Mouse (Mus musculus): ENCODE measurements at regions not wholly inside any gene's neighbourhood (a gene's known extent, or its start where the extent isn't known, plus 50 kb on each side); places are given as distances from the start of the nearest gene placed in this dataset.
A peak's percentile ranks its signal among the peaks of the same experiment; 100 is the strongest.

GRCm38 (mm10) chr4:55765780-55766179 is 233.5 kb upstream of the Klf4 start:
- Histone ChIP-seq H3K4me3 (no peak overlapping the region), H3K27ac (no peak overlapping the region)
- DNase-seq (ENCODE audit: extremely low spot score in 1 of 2, low spot score in 2 of 2): no peak
- no peak for TF ChIP-seq CTCF (IDR thresholded peaks at IDR 0.05)
- intact Hi-C loops (cut with DNase I): no loop called here

GRCm38 (mm10) chr4:55763112-55763511 is 230.8 kb upstream of the Klf4 start:
- Histone ChIP-seq H3K4me3 (no peak overlapping the region), H3K27ac (no peak overlapping the region)
- no peak for TF ChIP-seq CTCF (IDR thresholded peaks at IDR 0.05)
- intact Hi-C loops (cut with DNase I): no loop called here
- DNase-seq (ENCODE audit: extremely low spot score in 1 of 2, low spot score in 2 of 2): no peak

- Histone ChIP-seq H3K27ac (no peak overlapping the region), H3K4me3 (no peak overlapping the region)
- intact Hi-C loops (cut with DNase I): no loop called here
- DNase-seq (ENCODE audit: extremely low spot score in 1 of 2, low spot score in 2 of 2): no peak
- no peak for TF ChIP-seq CTCF (IDR thresholded peaks at IDR 0.05)
Observed at GRCm38 (mm10) chr4:55762389-55762788, 230.1 kb upstream of the Klf4 start.

DNA sequence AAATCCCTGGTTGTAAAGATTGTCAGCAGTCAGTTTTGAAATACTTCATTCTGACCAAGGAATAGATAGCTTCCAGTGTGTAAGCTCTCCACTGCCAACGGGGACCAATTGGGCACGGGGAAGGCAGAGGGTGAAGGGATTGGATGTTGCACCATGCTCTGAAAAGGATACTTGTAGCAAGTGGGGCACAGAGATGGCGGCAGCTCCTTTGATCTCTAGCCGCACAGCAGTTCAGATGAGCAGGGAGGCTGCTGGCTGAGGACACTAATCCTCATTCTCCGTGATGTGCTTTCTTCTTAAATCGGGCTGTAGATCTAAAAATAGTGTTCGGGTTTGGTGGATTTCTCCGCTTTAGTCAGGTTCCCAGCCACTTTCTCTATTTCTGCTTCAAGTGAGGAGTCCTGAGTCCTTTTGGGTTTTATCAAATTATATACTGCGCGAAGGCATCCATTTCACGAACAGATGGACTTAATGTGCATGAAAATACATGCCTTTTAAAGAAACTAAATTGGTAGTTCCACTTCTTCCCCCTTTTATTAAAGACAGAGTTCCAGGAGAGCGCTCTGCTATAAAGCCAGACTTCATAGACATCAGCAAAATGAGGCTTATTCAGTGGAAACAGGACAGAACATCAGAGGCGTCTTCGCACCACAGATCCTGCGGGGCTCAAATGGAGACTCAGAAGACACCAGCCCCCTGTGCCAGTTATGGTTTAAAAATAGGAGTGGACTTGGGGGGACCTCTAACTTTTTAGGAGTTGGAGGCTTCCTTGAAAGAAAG is 225.1 kb upstream of the Klf4 start:
- no peak for TF ChIP-seq CTCF (IDR thresholded peaks at IDR 0.05)
- peak overlapping the region; percentile 2; the same call in 1 of the 2 replicates for H3K4me3 ChIP-seq
- intact Hi-C loops (cut with DNase I): no loop called here
- DNase-seq (ENCODE audit: extremely low spot score in 1 of 2, low spot score in 2 of 2): no peak
- H3K27ac ChIP-seq: no peak overlapping the region

DNA sequence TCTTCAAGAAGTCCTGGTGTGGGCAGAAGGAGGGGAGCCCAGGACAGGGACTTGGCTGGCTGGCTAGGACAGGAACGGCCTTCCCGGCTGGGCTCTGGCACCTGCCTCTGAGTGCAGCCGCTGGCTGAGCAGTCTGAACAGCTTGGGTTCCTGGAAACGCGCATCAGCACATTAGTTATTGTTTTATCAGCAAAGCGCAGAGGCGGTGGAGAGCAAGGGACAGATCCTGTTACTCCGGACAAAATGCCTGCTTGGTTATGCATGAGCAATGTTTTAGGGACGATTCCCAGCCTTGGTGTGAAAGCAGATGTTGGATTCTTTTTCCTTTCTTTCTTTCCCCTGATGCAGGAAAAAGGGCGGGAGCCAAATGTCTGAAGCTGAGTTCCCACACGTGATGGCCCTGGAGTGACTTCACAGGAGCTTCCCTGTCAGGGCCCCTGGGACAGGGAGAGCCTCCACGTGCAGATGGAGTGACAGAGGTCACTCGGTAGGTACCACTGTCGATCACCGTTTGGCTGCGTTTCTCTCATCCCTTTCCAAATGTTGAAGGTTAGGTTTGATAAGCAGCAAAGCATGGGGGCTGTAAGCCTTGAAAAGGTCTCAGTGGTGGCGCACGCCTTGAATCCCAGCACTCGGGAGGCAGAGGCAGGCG is 217.8 kb upstream of the Klf4 start:
- TF ChIP-seq CTCF (IDR thresholded peaks at IDR 0.05): no peak

DNA sequence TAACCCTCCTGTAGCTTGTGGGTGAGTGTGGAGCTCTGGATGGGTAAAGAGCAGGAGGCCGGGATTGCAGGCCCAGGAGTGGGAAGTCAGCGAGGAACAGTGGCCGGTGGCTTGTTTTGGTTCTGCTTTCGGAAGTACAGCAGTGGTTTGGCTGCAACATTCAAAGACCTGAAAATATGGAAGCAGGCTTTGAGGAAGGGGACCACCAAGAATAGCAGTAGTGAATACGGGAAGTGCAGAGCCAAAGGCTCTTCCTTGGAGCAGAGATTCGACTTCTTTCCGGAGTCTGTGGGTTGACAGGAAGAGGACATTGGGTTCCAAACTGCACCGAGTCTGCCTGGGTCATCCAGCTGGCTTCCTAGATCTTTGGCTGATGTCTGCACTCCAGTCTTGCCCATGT is 209.1 kb upstream of the Klf4 start:
- intact Hi-C loops (cut with DNase I): no loop called here
- Histone ChIP-seq H3K4me3 (no peak overlapping the region), H3K27ac (no peak overlapping the region)
- DNase-seq (ENCODE audit: extremely low spot score in 1 of 2, low spot score in 2 of 2): no peak
- no peak for TF ChIP-seq CTCF (IDR thresholded peaks at IDR 0.05)

More for the DNA sequence above, 217.8 kb upstream of the Klf4 start:
- intact Hi-C loops (cut with DNase I): no loop called here
- DNase-seq (ENCODE audit: extremely low spot score in 1 of 2, low spot score in 2 of 2): no peak
- H3K27ac ChIP-seq: no peak overlapping the region
- no peak overlapping the region for H3K4me3 ChIP-seq

DNA sequence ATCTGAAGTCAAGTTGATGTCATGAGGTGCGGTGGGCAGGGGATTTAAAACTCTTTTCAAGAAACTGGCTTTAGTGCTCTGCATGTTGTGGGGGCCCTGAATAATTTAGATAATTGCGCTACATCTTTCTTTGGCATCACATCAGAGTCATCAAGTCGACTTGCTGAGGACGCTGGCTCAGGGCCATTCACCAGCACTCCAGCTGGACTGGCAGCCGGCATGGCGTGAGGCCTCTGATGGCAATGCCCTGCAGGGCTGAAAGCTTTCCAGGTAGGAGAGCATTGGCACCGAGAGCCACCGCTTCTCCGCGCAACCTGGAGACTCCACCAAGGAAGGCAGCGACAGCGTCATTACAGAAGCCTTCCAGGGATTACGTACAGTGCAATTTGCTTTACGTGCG is 207.8 kb upstream of the Klf4 start:
- intact Hi-C loops (cut with DNase I): no loop called here
- no peak for DNase-seq (ENCODE audit: extremely low spot score in 1 of 2, low spot score in 2 of 2)
- no peak overlapping the region for H3K27ac ChIP-seq
- no peak overlapping the region for H3K4me3 ChIP-seq
- no peak for TF ChIP-seq CTCF (IDR thresholded peaks at IDR 0.05)

- DNase-seq (ENCODE audit: extremely low spot score in 1 of 2, low spot score in 2 of 2): no peak
- intact Hi-C loops (cut with DNase I): no loop called here
- TF ChIP-seq CTCF (IDR thresholded peaks at IDR 0.05): no peak
- Histone ChIP-seq H3K27ac (no peak overlapping the region), H3K4me3 (no peak overlapping the region)
Observed at GRCm38 (mm10) chr4:55738714-55739113, 206.4 kb upstream of the Klf4 start.

GRCm38 (mm10) chr4:55735453-55735852 is 203.2 kb upstream of the Klf4 start:
- no peak for DNase-seq (ENCODE audit: extremely low spot score in 1 of 2, low spot score in 2 of 2)

DNA sequence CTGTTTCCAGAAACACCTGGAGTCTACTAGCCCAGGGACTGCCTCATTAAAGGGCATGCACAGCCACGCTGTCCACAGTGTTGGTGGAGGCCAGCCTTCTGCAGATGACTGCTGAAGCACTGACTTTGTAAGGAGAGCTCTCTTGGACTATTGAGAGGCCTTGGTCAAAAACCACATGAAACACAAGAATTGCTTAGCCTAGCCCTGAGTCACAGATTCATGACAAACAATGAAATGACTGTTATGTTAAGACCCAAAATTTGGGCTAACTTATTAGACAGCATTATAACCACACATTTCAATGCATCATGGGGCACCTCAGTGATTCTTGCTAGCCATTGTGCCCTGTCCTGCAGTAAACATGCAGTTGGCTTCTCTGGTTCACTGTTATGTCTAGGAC is 202.1 kb upstream of the Klf4 start:
- TF ChIP-seq CTCF (IDR thresholded peaks at IDR 0.05): no peak
- intact Hi-C loops (cut with DNase I): no loop called here
- DNase-seq (ENCODE audit: extremely low spot score in 1 of 2, low spot score in 2 of 2): no peak
- no peak overlapping the region for H3K27ac ChIP-seq
- H3K4me3 ChIP-seq: no peak overlapping the region

More at GRCm38 (mm10) chr4:55735453-55735852, 203.2 kb upstream of the Klf4 start:
- Histone ChIP-seq H3K27ac (no peak overlapping the region), H3K4me3 (no peak overlapping the region)
- intact Hi-C loops (cut with DNase I): no loop called here
- TF ChIP-seq CTCF (IDR thresholded peaks at IDR 0.05): no peak

DNA sequence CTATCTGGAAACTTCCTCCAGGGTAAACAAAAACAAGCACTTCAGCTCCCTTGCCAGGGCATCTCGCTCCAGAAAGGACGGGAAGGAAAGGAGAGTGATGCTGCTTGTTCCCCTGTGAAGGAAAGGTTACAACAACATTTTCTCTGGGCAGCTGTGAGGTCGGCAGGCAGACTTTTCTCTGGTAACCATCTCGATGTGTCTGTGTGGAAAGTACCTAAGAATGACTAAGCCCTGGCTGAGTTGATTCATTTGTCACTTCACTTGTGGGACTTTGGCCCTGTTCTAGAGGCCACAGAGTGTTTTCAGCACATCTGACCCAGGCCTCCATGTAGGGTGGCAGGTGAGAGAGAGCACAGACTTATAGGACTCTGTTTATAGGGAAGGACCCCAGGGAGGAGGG is 201.0 kb upstream of the Klf4 start:
- TF ChIP-seq CTCF (IDR thresholded peaks at IDR 0.05): no peak
- Histone ChIP-seq H3K4me3 (no peak overlapping the region), H3K27ac (no peak overlapping the region)
- no peak for DNase-seq (ENCODE audit: extremely low spot score in 1 of 2, low spot score in 2 of 2)
- intact Hi-C loops (cut with DNase I): no loop called here

- Histone ChIP-seq H3K4me3 (no peak overlapping the region), H3K27ac (no peak overlapping the region)
- TF ChIP-seq CTCF (IDR thresholded peaks at IDR 0.05): no peak
- intact Hi-C loops (cut with DNase I): loop anchor here (1.0 kb wide), 1 partner anchor 200 kb away; the partner anchor contains the start of gene Klf4
- peak; percentile 26 to 55 for DNase-seq (ENCODE audit: extremely low spot score in 1 of 2, low spot score in 2 of 2)
Observed at GRCm38 (mm10) chr4:55732006-55732405, 199.7 kb upstream of the Klf4 start.

DNA sequence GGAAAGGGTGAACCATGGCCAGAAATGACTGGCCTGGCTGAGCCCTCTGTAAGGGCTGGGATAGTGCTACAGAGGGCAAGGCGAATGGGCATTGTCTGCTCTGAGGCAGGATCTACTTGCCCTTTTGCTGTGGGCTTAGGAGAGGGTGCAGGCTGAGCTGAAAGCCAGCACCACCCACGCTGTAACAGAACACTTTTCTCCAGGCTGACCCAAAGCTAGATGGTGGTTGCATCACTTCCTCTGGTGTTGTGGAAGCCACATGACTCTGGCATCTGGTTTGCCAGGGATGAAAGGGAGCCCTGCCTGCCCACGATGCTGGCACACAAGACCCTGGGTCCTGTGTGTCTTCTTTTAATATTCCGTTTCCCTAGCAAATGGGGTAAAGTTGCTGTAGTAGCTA is 198.0 kb upstream of the Klf4 start:
- TF ChIP-seq CTCF (IDR thresholded peaks at IDR 0.05): no peak
- intact Hi-C loops (cut with DNase I): no loop called here

More for the DNA sequence above, 198.0 kb upstream of the Klf4 start:
- H3K4me3 ChIP-seq: no peak overlapping the region
- no peak for DNase-seq (ENCODE audit: extremely low spot score in 1 of 2, low spot score in 2 of 2)
- H3K27ac ChIP-seq: no peak overlapping the region
